Mouse (Mus musculus): ENCODE data around the gene Hivep3. TPM values are rescaled to one million over a fixed set of nuclear protein-coding genes. Genes with fewer than 3 reads are reported as not detected.

Hivep3 gene
- total RNA-seq, 4 experiments from 2014 or later, result 44.8 to 49.2 (median 47.6) TPM

GRCm38 (mm10) chr4:119815133-119815792, 81.7 kb downstream of the Hivep3 start:
- no peak for DNase-seq (ENCODE audit: low spot score in 2 of 2)

GRCm38 (mm10) chr4:119815793-119816161, 82.2 kb downstream of the Hivep3 start:
- DNase-seq (ENCODE audit: low spot score in 2 of 2), result no peak

- DNase-seq (ENCODE audit: low spot score in 2 of 2), result no peak
These were observed 83.2 kb downstream of the Hivep3 start for GRCm38 (mm10) chr4:119816620-119817356.

DNA sequence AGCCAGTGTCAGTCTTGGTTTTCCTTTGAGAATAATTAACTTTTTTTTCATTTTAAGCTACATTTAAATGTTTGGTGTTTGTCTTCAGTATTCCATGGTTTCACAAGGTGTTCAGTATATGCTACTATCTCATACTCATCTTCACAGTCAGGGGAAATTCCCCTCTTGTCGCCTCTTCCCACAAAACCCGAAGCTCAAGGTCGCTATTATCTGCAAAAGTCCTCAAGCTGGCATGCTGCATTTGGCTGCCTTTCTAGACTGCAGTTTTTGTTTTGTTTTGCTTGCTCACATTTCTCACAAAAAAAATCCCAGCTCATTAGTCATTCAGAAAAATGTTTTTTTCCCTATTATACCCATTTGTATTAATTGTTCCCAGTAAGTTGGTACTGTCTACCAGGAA, 92.4 kb downstream of the Hivep3 start:
- no peak for DNase-seq (ENCODE audit: low spot score in 2 of 2)

DNA sequence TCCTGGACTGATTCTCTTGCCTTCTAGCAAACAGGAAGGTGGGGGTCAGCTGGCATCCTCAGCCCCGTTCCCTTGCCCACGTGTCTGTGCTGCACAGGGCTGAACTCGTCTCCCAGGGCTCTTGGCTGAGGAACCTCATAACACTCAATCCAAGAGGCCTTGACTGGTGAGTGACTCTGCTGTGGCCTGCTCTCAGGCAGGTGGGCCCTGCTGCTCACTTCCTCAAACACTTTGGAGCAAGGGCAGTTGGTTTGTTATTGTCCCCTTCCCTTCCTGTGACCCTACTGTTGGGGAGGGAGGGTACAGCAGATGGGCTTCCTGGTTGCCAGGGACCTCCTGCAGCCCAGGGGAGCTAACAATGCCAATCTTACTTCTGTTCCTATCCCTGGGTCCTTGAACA, 94.8 kb downstream of the Hivep3 start:
- no peak for DNase-seq (ENCODE audit: low spot score in 2 of 2)

GRCm38 (mm10) chr4:119828996-119829395, 95.4 kb downstream of the Hivep3 start:
- DNase-seq (ENCODE audit: low spot score in 2 of 2), result no peak

GRCm38 (mm10) chr4:119833333-119833732, 99.7 kb downstream of the Hivep3 start:
- no peak for DNase-seq (ENCODE audit: low spot score in 2 of 2)

DNA sequence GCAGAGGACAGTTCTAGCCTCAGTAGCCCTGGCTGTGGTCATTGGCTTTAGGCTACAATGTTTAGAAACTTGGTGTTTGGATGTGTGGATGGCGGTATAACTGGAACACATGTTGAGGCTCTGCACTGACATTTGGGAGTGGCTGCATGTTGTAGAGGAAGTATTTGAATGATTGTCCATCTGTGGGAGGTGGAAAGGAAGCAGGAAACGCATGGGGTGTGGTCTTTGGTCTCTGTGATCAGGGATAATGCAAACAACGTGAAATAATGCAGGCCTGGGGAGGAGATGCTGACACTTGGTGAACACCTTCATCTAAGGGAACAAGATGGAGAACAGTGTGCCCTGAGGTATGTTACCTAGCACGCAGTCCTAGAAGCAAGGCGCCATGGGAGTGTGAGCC, 100.3 kb downstream of the Hivep3 start:
- no peak for DNase-seq (ENCODE audit: low spot score in 2 of 2)

DNA sequence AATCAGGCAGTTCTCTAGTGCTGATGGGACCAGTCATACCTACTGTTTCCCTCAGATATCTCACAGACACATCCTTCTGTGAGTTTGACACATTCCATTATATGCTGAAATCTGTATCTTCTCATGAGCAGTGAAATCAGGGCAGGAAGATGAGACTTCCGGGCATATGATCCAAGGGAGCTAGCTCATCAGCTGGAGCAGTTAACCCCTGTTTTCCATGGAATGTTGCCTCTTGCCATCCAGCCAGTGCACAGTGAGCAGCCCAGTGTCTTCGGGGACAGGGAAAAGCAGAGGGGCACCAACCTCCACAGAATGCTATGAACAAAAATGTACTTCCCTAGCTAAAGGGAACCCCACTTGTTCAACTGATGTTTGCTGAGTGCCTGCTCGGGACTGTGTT, 102.6 kb downstream of the Hivep3 start:
- no peak for DNase-seq (ENCODE audit: low spot score in 2 of 2)

DNA sequence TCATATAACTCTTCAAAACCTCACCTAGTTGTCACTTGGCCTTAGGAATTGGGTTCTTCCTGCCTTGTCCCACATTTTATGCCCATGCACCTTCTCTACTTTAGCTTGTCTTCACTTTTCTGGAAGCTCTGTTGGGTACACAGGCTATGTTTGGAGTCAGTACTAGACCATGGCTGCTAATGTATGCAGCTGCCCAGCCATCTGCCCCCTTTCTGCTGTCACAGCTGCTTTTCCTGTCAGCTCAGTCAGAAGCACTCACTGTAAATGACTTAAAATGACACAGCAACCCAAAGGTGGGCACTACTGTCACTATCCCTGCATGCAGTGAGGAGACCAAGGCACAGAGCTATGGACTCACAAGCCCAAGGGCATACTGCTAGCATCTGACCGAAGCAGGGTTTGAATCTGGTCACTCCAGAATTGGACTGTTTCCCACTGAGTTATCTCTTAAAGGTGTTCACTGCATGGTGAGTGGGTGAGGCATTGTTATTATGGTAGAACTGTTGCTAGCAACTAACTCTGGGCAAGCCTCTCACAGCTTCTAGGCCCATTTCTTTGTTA, 104.0 kb downstream of the Hivep3 start:
- DNase-seq (ENCODE audit: low spot score in 2 of 2), result no peak

GRCm38 (mm10) chr4:119838308-119838707, 104.7 kb downstream of the Hivep3 start:
- DNase-seq (ENCODE audit: low spot score in 2 of 2), result no peak

GRCm38 (mm10) chr4:119843294-119843693, 109.7 kb downstream of the Hivep3 start:
- DNase-seq (ENCODE audit: low spot score in 2 of 2), result no peak

- DNase-seq (ENCODE audit: low spot score in 2 of 2), result no peak
These were observed 110.7 kb downstream of the Hivep3 start for GRCm38 (mm10) chr4:119844267-119844666.

GRCm38 (mm10) chr4:119845596-119846161, 112.1 kb downstream of the Hivep3 start:
- DNase-seq (ENCODE audit: low spot score in 2 of 2), result no peak

- no peak for DNase-seq (ENCODE audit: low spot score in 2 of 2)
These were observed 118.9 kb downstream of the Hivep3 start for GRCm38 (mm10) chr4:119852483-119852882.

- DNase-seq (ENCODE audit: low spot score in 2 of 2), result no peak
These were observed 120.9 kb downstream of the Hivep3 start for GRCm38 (mm10) chr4:119854307-119855144.

- no peak for DNase-seq (ENCODE audit: low spot score in 2 of 2)
These were observed 125.9 kb downstream of the Hivep3 start for GRCm38 (mm10) chr4:119859454-119859853.

- DNase-seq (ENCODE audit: low spot score in 2 of 2), result no peak
These were observed 127.4 kb downstream of the Hivep3 start for GRCm38 (mm10) chr4:119861001-119861400.

- no peak for DNase-seq (ENCODE audit: low spot score in 2 of 2)
These were observed 132.4 kb downstream of the Hivep3 start for GRCm38 (mm10) chr4:119865827-119866455.

GRCm38 (mm10) chr4:119867132-119867531, 133.5 kb downstream of the Hivep3 start:
- no peak for DNase-seq (ENCODE audit: low spot score in 2 of 2)

DNA sequence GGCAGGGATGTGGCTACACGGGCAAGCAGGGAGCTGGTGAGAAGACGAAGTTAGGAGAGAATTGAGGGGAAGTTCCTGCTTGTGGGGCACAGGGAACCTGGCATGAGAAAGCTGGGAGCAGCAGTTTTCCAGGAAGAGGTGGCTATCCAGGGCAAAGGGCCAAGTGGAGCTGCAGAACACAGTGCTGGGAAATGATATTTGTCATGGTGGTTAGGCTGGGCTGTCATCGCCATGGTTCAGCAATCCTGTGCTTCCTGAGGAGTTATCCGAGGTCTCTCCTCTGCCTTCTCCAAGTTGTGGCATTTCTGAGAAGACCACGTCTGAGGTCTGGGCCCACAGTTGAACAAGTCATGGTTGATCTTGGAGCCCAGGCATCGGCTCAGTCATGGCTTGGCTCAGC, 136.8 kb downstream of the Hivep3 start:
- DNase-seq (ENCODE audit: low spot score in 2 of 2), result no peak

Data from left cerebral cortex, adult 8-10 months (tissue).